Mouse (Mus musculus) midbrain, embryonic 14.5 days (tissue): Measurements from ENCODE around the gene Angpt4. TPM values are rescaled to one million over a fixed set of nuclear protein-coding genes. Genes with fewer than 3 reads are reported as not detected.
A peak's percentile ranks its signal among the peaks of the same experiment; 100 is the strongest.

Source experiments
- ATAC-seq: fragments of 200-750 bp; cut with Nextera tagmentation; 2 replicates; pipeline ENCODE4 v1.8.0; 2017; ENCODE audit warnings: moderate number of reproducible peaks, moderate library complexity; ENCODE audit not compliant: low FRiP score, low TSS enrichment
- DNase-seq: peaks from one replicate; pipeline ENCODE4 v3.0.0-alpha.2; 2015
- H3K27ac ChIP-seq: fragments of 300-500 bp; sonication (generic); replicated peaks from 2 replicates; pipeline ENCODE4 v1.5.1; 2014; ENCODE audit warnings: mild to moderate bottlenecking, low read depth, low read length, moderate library complexity
- H3K27me3 ChIP-seq: fragments of 300-500 bp; sonication (generic); 2 replicates; pipeline ENCODE4 v1.6.1; 2014; ENCODE audit warnings: low read length, control low read depth, mixed read lengths; ENCODE audit not compliant: control insufficient read depth, insufficient read depth
- H3K36me3 ChIP-seq: fragments of 300-500 bp; sonication (generic); 2 replicates; pipeline ENCODE4 v1.6.1; 2014; ENCODE audit warnings: low read length, control low read depth; ENCODE audit not compliant: control insufficient read depth, insufficient read depth
- H3K4me1 ChIP-seq: fragments of 300-500 bp; sonication (generic); 2 replicates; pipeline ENCODE4 v1.6.1; 2014; ENCODE audit warnings: mild to moderate bottlenecking, antibody characterized with exemption, low read length, control low read depth; ENCODE audit not compliant: control insufficient read depth, insufficient read depth
- H3K4me2 ChIP-seq: fragments of 300-500 bp; sonication (generic); 2 replicates; pipeline ENCODE4 v1.6.1; 2014; ENCODE audit warnings: mild to moderate bottlenecking, low read length, moderate library complexity
- H3K4me3 ChIP-seq: fragments of 300-500 bp; sonication (generic); replicated peaks from 2 replicates; pipeline ENCODE4 v1.5.1; 2014; ENCODE audit warnings: low read depth, low read length
- H3K9ac ChIP-seq: fragments of 300-500 bp; sonication (generic); replicated peaks from 2 replicates; pipeline ENCODE4 v1.6.1; 2014; ENCODE audit warnings: mild to moderate bottlenecking, low read length, moderate library complexity
- H3K9me3 ChIP-seq: fragments of 300-500 bp; sonication (generic); 2 replicates; pipeline ENCODE4 v1.6.1; 2016; ENCODE audit warnings: low read length, control low read depth, mixed read lengths; ENCODE audit not compliant: control insufficient read depth
- WGBS: fragments of 180-500 bp; shearing (Covaris S2); extraction: QIAGEN DNeasy Blood & Tissue Kit; methylation state at CpG from one replicate; pipeline ENCODE4 v1.1.7; 2014; 5-methylcytosine and 5-hydroxymethylcytosine counted together
- polyA plus RNA-seq: library from polyadenylated mRNA; unstranded; fragments of >200 nt; fragmentation: Nextera tagmentation; extraction: Ambion mirVana; gene quantifications from 2 replicates; pipeline ENCODE4 v1.2.1, GENCODE M21; 2014

Angpt4 gene
- polyA plus RNA-seq, 1 experiment from 2014 or later: 0.17 TPM

DNA sequence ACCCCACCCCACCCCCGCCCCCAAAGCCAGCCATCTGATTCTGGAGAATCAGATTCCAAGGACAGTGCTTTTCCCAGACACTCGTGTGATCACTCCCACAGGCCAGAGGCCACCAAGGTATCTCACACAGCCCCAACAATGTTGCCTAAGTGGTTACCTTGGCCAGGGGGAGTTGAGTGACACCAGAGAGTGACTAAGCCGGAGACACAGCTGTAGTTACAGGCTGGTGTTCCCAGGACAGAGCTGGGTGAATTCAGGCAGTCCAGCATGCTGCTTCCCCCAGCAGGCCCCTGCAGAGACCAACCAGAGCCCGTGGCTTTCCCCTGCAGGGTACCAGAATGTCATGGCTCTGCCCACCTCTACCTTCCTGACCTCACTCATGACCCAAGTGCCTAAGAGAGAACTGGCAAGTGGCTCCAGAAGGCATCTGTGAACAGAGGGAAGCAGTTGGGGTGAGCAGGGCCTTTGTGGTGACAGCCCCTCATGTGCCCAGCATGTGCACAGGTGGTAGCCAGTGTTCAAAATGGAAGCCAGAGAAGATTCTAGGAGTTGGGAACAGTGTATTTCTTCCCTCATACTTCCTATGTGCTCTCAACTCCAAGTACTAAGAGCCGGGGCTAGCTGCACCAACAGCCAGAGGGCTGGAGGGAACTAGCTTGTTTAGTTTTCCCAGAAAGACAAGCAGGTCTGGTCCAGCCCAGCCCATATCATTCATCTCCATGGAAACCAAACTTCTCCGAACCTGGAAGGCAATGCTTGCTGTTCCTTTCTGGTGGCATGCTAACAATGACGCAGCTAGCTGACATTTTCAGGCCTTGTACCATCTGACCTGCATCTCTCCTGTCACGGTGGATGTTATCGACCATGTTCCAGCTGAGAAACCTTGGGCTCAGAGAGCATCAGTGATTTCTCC, 50.5 kb downstream of the Angpt4 start:
- Histone ChIP-seq H3K9ac (no peak overlapping the region), H3K4me3 (no peak overlapping the region), H3K4me2 (no peak overlapping the region), H3K4me1 (peaks cover 24% of the 10 kb centered on the region), H3K36me3 (no peaks in the 10 kb centered on the region), H3K27me3 (no peaks in the 10 kb centered on the region), H3K9me3 (no peaks in the 10 kb centered on the region), H3K27ac (no peak overlapping the region)
- WGBS: 32% methylated on average over 9 of the region's 9 CpGs
- DNase-seq (no peak), ATAC-seq (no peak)

DNA sequence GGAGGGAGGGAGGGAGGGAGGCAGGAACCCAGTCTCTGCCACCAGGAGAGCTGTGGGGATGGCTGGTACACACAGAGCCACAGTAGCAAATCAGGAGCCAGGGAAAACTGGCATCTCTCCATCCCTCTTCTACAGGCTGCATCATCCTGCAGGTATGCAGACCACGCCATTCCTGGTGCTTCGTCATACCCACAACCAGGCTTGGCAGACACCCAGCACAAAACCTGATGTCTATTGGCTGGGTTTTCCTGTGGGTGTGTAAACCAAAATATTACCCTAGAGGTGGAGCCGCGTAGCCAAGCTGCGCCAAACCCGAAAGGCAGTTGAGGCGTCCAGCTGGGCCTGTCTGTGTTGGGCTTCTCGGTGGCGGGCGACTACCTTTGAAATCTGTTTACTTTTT, 51.5 kb downstream of the Angpt4 start:
- peak; percentile 57 for DNase-seq
- Histone ChIP-seq H3K4me3 (no peak overlapping the region), H3K9me3 (no peaks in the 10 kb centered on the region), H3K4me1 (peaks cover 33% of the 10 kb centered on the region), H3K4me2 (no peak overlapping the region), H3K36me3 (no peaks in the 10 kb centered on the region), H3K27ac (no peak overlapping the region), H3K27me3 (no peaks in the 10 kb centered on the region), H3K9ac (no peak overlapping the region)
- WGBS: 61% methylated on average over 10 of the region's 10 CpGs
- no peak for ATAC-seq

DNA sequence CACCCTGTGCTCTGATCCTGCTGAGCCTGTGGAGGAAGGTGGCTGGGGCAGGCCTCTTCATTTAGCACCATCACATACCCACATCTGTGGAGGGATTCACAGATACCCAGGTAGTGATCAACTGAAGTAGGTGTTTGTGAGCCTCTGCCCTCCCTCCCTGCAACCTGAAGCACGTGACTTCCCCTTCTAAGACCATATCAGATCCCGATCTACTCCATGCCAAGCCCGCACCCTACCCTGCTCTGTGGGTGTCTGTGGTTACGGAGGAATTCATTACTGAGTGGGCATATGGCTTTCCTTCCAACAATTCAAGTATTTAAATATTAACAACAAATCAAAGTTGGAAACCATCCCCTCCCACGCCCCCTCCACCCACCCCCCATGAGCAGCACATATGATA, 52.3 kb downstream of the Angpt4 start:
- WGBS: 89% methylated on average over 5 of the region's 5 CpGs
- H3K27me3 ChIP-seq: no peaks in the 10 kb centered on the region
- no peak overlapping the region for H3K4me3 ChIP-seq
- no peaks in the 10 kb centered on the region for H3K9me3 ChIP-seq
- H3K4me2 ChIP-seq: no peak overlapping the region
- peaks cover 41% of the 10 kb centered on the region for H3K4me1 ChIP-seq
- H3K9ac ChIP-seq: no peak overlapping the region
- ATAC-seq (no peak), DNase-seq (no peak)
- no peak overlapping the region for H3K27ac ChIP-seq
- H3K36me3 ChIP-seq: no peaks in the 10 kb centered on the region

DNA sequence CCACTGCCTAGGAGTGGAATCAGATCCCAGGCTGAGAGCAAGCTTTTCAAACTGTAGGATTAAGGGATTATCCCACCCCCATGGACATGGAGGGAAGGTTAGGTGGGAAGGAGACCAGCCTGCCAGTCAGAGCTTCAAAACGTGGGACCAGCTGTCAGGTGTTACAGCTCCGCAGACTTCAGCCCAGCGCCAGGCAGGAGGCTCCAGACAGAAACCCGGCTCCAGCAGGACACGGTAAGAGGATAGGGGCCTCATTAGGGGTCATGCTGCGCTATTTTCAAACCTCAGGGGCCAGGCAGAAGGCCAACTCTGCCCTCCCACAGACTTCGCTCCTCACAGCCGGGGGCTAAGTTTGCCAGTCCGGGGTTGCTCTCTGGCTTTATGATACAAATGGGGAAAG, 53.0 kb downstream of the Angpt4 start:
- no peak overlapping the region for H3K9ac ChIP-seq
- H3K27ac ChIP-seq: no peak overlapping the region
- no peaks in the 10 kb centered on the region for H3K36me3 ChIP-seq
- ATAC-seq (no peak; the same call in 1 of the 2 replicates), DNase-seq (peak; percentile 53)
- no peaks in the 10 kb centered on the region for H3K9me3 ChIP-seq
- no peak overlapping the region for H3K4me2 ChIP-seq
- no peaks in the 10 kb centered on the region for H3K27me3 ChIP-seq
- peaks cover 49% of the 10 kb centered on the region for H3K4me1 ChIP-seq
- no peak overlapping the region for H3K4me3 ChIP-seq
- WGBS: 1% methylated on average over 9 of the region's 9 CpGs

DNA sequence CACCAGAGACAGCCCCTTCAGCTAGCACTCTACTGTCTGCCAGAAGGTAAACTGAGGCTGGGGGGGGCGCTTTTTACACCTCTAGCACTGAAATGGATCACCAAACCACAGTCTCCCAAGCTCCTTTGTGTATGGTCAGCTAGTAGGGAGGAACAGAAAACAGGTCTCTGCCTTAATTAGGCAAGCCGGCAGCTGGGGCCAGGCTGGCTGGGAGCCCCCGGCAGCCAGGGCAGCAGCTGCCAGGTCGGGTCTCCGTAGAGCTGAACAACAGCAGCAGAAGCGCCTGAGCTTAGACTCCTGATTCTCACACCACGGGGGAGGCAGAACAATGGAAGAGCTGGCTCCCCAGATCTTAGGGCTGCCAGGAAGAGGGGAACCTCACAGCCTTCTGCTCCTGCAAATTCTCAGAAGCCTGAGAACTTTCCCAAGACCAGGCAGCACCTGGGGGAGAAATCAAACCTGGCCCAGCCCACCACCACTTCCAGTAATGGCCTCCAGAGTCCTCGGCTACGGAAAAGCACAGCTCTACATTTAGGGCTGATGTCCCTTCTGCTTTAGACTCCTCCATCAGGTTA, 56.3 kb downstream of the Angpt4 start:
- peak overlapping the region; percentile 31; the same call in 1 of the 2 replicates for H3K9ac ChIP-seq
- WGBS: 9% methylated on average over 9 of the region's 9 CpGs
- DNase-seq: peak; percentile 75
- peak overlapping the region; percentile 10; the same call in 1 of the 2 replicates for H3K4me3 ChIP-seq
- H3K36me3 ChIP-seq: no peaks in the 10 kb centered on the region
- H3K27ac ChIP-seq: peak overlapping the region; percentile 85
- H3K9me3 ChIP-seq: no peaks in the 10 kb centered on the region
- ATAC-seq: peak; percentile 36; the same call in 1 of the 2 replicates
- peaks cover 60% of the 10 kb centered on the region for H3K4me1 ChIP-seq
- no peaks in the 10 kb centered on the region for H3K27me3 ChIP-seq
- H3K4me2 ChIP-seq: peak overlapping the region; percentile 84

DNA sequence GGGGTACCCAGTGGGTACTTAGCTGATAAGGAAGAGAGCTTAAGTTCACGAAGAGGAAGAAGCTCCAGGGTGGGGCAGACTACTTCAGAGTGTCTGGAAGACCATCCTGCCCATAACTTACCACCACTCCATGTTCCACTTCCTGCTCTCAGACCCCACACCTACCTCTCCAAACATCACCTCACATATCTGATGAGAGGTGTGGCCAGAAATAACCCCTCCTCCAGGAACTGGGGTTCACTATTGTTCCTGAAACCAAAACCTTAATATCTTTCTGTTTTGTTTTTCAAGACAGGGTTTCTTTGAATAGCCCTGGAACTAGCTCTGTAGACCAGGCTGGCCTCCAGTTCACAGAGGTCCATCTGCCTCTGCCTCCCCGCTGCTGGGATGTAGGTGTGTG, 56.8 kb downstream of the Angpt4 start:
- peak overlapping the region; percentile 84 for H3K4me2 ChIP-seq
- DNase-seq (no peak), ATAC-seq (no peak)
- peak overlapping the region; percentile 85 for H3K27ac ChIP-seq
- no peaks in the 10 kb centered on the region for H3K27me3 ChIP-seq
- peak overlapping the region; percentile 10; the same call in 1 of the 2 replicates for H3K4me3 ChIP-seq
- 68% methylated on average over 2 of the region's 2 CpGs for WGBS
- H3K9me3 ChIP-seq: no peaks in the 10 kb centered on the region
- H3K4me1 ChIP-seq: peaks cover 61% of the 10 kb centered on the region
- peak overlapping the region; percentile 31; the same call in 1 of the 2 replicates for H3K9ac ChIP-seq
- no peaks in the 10 kb centered on the region for H3K36me3 ChIP-seq

DNA sequence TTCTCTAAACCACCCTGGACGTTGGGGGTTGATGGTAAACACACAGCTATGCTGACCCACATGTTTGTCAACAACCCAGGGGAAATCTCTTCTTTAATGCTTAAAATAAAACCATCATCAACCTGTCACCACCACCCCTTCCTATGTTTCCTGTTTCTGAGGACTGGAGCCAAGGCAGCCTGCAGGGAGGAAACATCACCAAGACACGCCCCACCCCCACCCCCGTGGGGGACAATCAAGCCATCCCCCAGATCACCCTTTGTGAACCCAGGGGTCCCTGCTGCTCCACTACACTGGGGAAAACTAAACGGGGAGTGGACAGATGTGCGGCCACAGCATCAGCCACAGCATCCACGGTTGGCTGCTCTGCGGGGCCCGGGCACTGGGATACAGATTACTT, 57.4 kb downstream of the Angpt4 start:
- Histone ChIP-seq H3K27me3 (no peaks in the 10 kb centered on the region), H3K9ac (peak overlapping the region; percentile 17; the same call in 1 of the 2 replicates), H3K4me2 (peak overlapping the region; percentile 84), H3K27ac (peak overlapping the region; percentile 85; the same call in 1 of the 2 replicates), H3K4me3 (peak overlapping the region; percentile 15), H3K9me3 (no peaks in the 10 kb centered on the region), H3K4me1 (peaks cover 63% of the 10 kb centered on the region), H3K36me3 (no peaks in the 10 kb centered on the region)
- WGBS: 46% methylated on average over 8 of the region's 8 CpGs
- ATAC-seq (no peak), DNase-seq (peak; percentile 1)

DNA sequence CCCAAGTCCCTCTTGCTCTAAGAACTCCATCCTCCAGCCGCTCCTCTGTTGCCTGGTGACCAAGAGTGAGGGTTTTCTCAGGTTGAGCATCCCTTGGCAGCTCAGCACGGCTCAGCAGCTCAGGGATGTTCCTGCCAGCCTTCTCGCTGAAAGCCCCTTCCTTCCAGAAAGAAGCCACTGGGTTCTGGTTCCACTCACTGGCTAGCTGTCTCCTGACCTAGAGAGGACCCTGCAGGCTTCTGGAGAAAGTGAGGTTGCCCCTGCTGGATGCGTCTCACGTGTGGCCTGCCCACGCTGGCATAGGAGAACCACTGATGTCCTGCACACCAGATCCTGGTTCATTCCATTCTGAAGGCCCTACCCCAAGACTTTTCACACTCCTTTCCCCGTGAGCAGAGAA, 58.0 kb downstream of the Angpt4 start:
- DNase-seq (peak; percentile 3), ATAC-seq (no peak)
- H3K27me3 ChIP-seq: no peaks in the 10 kb centered on the region
- peaks cover 65% of the 10 kb centered on the region for H3K4me1 ChIP-seq
- WGBS: 71% methylated on average over 7 of the region's 7 CpGs
- peak overlapping the region; percentile 17; the same call in 1 of the 2 replicates for H3K9ac ChIP-seq
- H3K27ac ChIP-seq: no peak overlapping the region
- no peaks in the 10 kb centered on the region for H3K9me3 ChIP-seq
- H3K36me3 ChIP-seq: no peaks in the 10 kb centered on the region
- peak overlapping the region; percentile 15 for H3K4me3 ChIP-seq
- peak overlapping the region; percentile 84 for H3K4me2 ChIP-seq
